Mouse (Mus musculus) cortical plate, adult 2 months (tissue): ENCODE measurements at regions not wholly inside any gene's neighbourhood (a gene's known extent, or its start where the extent isn't known, plus 50 kb on each side); places are given as distances from the start of the nearest gene placed in this dataset.

Experiments
- H3K27ac ChIP-seq: fragments of 200-500 bp; 2 replicates; pipeline ENCODE4 v1.5.1; 2012; ENCODE audit warnings: low read length, control low read depth, inconsistent platforms; ENCODE audit not compliant: insufficient read depth
- H3K4me1 ChIP-seq: fragments of 200-500 bp; 2 replicates; pipeline ENCODE4 v1.6.1; 2011; ENCODE audit warnings: low read length; ENCODE audit not compliant: control insufficient read depth, insufficient read depth
- H3K4me3 ChIP-seq: fragments of 200-500 bp; 2 replicates; pipeline ENCODE4 v1.5.1; 2011; ENCODE audit warnings: mild to moderate bottlenecking, low read length, control low read depth; ENCODE audit not compliant: insufficient read depth
- CTCF ChIP-seq: fragments of 200-500 bp; IDR thresholded peaks from 2 replicates; pipeline ENCODE4 v1.5.1; 2011; ENCODE audit warnings: mild to moderate bottlenecking, control low read depth, low read length; ENCODE audit not compliant: insufficient read depth; ENCODE audit errors: extremely low read depth
- POLR2A ChIP-seq: fragments of 200-500 bp; IDR thresholded peaks from 2 replicates; pipeline ENCODE4 v1.6.1; 2011; ENCODE audit warnings: mild to moderate bottlenecking, low read length, control low read depth; ENCODE audit not compliant: insufficient read depth; ENCODE audit errors: extremely low read depth

GRCm38 (mm10) chr8:116409011-116409410, 95.8 kb upstream of the Dynlrb2 start:
- TF ChIP-seq CTCF (no peak), POLR2A (no peak)
- Histone ChIP-seq H3K4me3 (no peak overlapping the region), H3K4me1 (no peaks in the 10 kb centered on the region), H3K27ac (no peak overlapping the region)

- Histone ChIP-seq H3K4me1 (no peaks in the 10 kb centered on the region), H3K4me3 (no peak overlapping the region), H3K27ac (no peak overlapping the region)
- TF ChIP-seq CTCF (no peak), POLR2A (no peak)
Observed at GRCm38 (mm10) chr8:116404571-116404970, 100.2 kb upstream of the Dynlrb2 start.

- no peaks in the 10 kb centered on the region for H3K4me1 ChIP-seq
- no peak for TF ChIP-seq CTCF
- TF ChIP-seq POLR2A: no peak
- H3K4me3 ChIP-seq: no peak overlapping the region
- no peak overlapping the region for H3K27ac ChIP-seq
Observed at GRCm38 (mm10) chr8:116403366-116403765, 101.4 kb upstream of the Dynlrb2 start.

GRCm38 (mm10) chr8:116399452-116399851, 105.3 kb upstream of the Dynlrb2 start:
- Histone ChIP-seq H3K4me1 (no peaks in the 10 kb centered on the region), H3K27ac (no peak overlapping the region), H3K4me3 (no peak overlapping the region)
- no peak for TF ChIP-seq CTCF
- TF ChIP-seq POLR2A: no peak

GRCm38 (mm10) chr8:116398565-116399205, 106.1 kb upstream of the Dynlrb2 start:
- TF ChIP-seq POLR2A: no peak
- TF ChIP-seq CTCF: no peak
- Histone ChIP-seq H3K4me3 (no peak overlapping the region), H3K4me1 (no peaks in the 10 kb centered on the region), H3K27ac (no peak overlapping the region)

- no peak overlapping the region for H3K27ac ChIP-seq
- H3K4me1 ChIP-seq: peaks cover 2% of the 10 kb centered on the region; the same call in 1 of the 2 replicates
- H3K4me3 ChIP-seq: no peak overlapping the region
- TF ChIP-seq CTCF (no peak), POLR2A (no peak)
Observed at GRCm38 (mm10) chr8:116385193-116385955, 119.4 kb upstream of the Dynlrb2 start.

- peaks cover 2% of the 10 kb centered on the region; the same call in 1 of the 2 replicates for H3K4me1 ChIP-seq
- TF ChIP-seq CTCF (no peak), POLR2A (no peak)
- H3K27ac ChIP-seq: no peak overlapping the region
- no peak overlapping the region for H3K4me3 ChIP-seq
Observed at GRCm38 (mm10) chr8:116384418-116385089, 120.2 kb upstream of the Dynlrb2 start.

GRCm38 (mm10) chr8:116383495-116384417, 121.0 kb upstream of the Dynlrb2 start:
- TF ChIP-seq CTCF (no peak), POLR2A (no peak)
- Histone ChIP-seq H3K4me3 (no peak overlapping the region), H3K4me1 (peaks cover 2% of the 10 kb centered on the region; the same call in 1 of the 2 replicates), H3K27ac (no peak overlapping the region)

GRCm38 (mm10) chr8:116383036-116383435, 121.7 kb upstream of the Dynlrb2 start:
- Histone ChIP-seq H3K4me3 (no peak overlapping the region), H3K4me1 (peaks cover 2% of the 10 kb centered on the region; the same call in 1 of the 2 replicates), H3K27ac (no peak overlapping the region)
- TF ChIP-seq CTCF: no peak
- TF ChIP-seq POLR2A: no peak
